Mouse (Mus musculus) thymus, adult 2 months (tissue): ENCODE data around the gene Olfr133. TPM values are rescaled to one million over a fixed set of nuclear protein-coding genes. Genes with fewer than 3 reads are reported as not detected.
"Not testable (repeated sequence)": the region's sequence is repeated elsewhere in the genome, so short reads cannot be mapped to it uniquely, and the experiment has no call there.

Experiments used
- DNase-seq: peaks from one replicate; pipeline ENCODE4 v3.0.0; 2021
- H3K27ac ChIP-seq: fragments of 200-500 bp; 2 replicates; pipeline ENCODE4 v1.5.1; 2012; ENCODE audit warnings: low read length, control low read depth; ENCODE audit not compliant: control insufficient read depth, insufficient read depth
- H3K27me3 ChIP-seq: fragments of 200-500 bp; 2 replicates; pipeline ENCODE4 v1.6.1; 2012; ENCODE audit warnings: mild to moderate bottlenecking, low read length, moderate library complexity, mixed read lengths; ENCODE audit not compliant: control insufficient read depth, insufficient read depth
- H3K36me3 ChIP-seq: fragments of 200-500 bp; 2 replicates; pipeline ENCODE4 v1.6.1; 2012; ENCODE audit warnings: mild to moderate bottlenecking, low read length, moderate library complexity; ENCODE audit not compliant: control insufficient read depth, insufficient read depth
- H3K4me1 ChIP-seq: fragments of 200-500 bp; replicated peaks from 2 replicates; pipeline ENCODE4 v1.6.1; 2012; ENCODE audit warnings: low read length; ENCODE audit not compliant: control insufficient read depth, insufficient read depth
- H3K4me3 ChIP-seq: fragments of 200-500 bp; 2 replicates; pipeline ENCODE4 v1.5.1; 2012; ENCODE audit warnings: mild to moderate bottlenecking, low read length, control low read depth, moderate library complexity; ENCODE audit not compliant: control insufficient read depth, insufficient read depth
- CTCF ChIP-seq: fragments of 200-500 bp; IDR thresholded peaks from 2 replicates; pipeline ENCODE4 v1.5.1; 2012; ENCODE audit warnings: mild to moderate bottlenecking, control low read depth, low read length, moderate library complexity, borderline replicate concordance; ENCODE audit not compliant: control insufficient read depth, poor library complexity, insufficient read depth; ENCODE audit errors: extremely low read depth
- POLR2A ChIP-seq: fragments of 200-500 bp; IDR thresholded peaks from 2 replicates; pipeline ENCODE4 v1.6.1; 2012; ENCODE audit warnings: mild to moderate bottlenecking, low read length, control low read depth, moderate library complexity; ENCODE audit not compliant: control insufficient read depth, poor library complexity, insufficient read depth; ENCODE audit errors: extremely low read depth
- WGBS: fragments of 180-500 bp; shearing (Covaris S2); methylation state at CpG from one replicate; pipeline ENCODE4 v1.1.7; 2018; 5-methylcytosine and 5-hydroxymethylcytosine counted together
- polyA plus RNA-seq: library from polyadenylated mRNA; depleted of rRNA; stranded (reverse); fragments of >200 nt; gene quantifications from 2 replicates; pipeline ENCODE4 v1.2.3, GENCODE M21; 2012; rRNA removed

Olfr133 gene
- polyA plus RNA-seq: not detected in 2 replicates

GRCm38 (mm10) chr17:38144981-38145380, at the start of gene Olfr133:
Gene Olfr133 (plus strand): TSS chr17:38145281.
- no peak for DNase-seq
- Histone ChIP-seq H3K4me3 (no peak within 1 kb of the TSS), H3K27ac (no peak within 1 kb of the TSS), H3K36me3 (no peaks in the 10 kb centered on the region), H3K27me3 (no peaks in the 10 kb centered on the region), H3K4me1 (no peaks in the 10 kb centered on the region)
- TF ChIP-seq CTCF (no peak), POLR2A (no peak)
- 83% methylated on average over 2 of the region's 2 CpGs for WGBS

- H3K4me1 ChIP-seq, H3K36me3 ChIP-seq, H3K27me3 ChIP-seq, DNase-seq, H3K4me3 ChIP-seq, H3K27ac ChIP-seq: not testable (repeated sequence)
- WGBS: 69% methylated on average over 1 of the region's 1 CpGs
Observed at GRCm38 (mm10) chr17:38124199-38124598, 20.9 kb upstream of the Olfr133 start.

- DNase-seq, H3K4me3 ChIP-seq, H3K27ac ChIP-seq, H3K4me1 ChIP-seq, H3K27me3 ChIP-seq, H3K36me3 ChIP-seq: not testable (repeated sequence)
- 80% methylated on average over 3 of the region's 3 CpGs for WGBS
Observed at GRCm38 (mm10) chr17:38125371-38125770, 19.7 kb upstream of the Olfr133 start.

GRCm38 (mm10) chr17:38134426-38134825, 10.7 kb upstream of the Olfr133 start, which contains the start of gene Olfr132:
Gene Olfr132 (minus strand): TSS chr17:38134526.
- Histone ChIP-seq H3K27ac (no peak within 1 kb of the TSS), H3K36me3 (no peaks in the 10 kb centered on the region), H3K27me3 (no peaks in the 10 kb centered on the region), H3K4me3 (no peak within 1 kb of the TSS), H3K4me1 (no peaks in the 10 kb centered on the region)
- WGBS: 78% methylated on average over 1 of the region's 1 CpGs
- DNase-seq: no peak
- no peak for TF ChIP-seq POLR2A
- TF ChIP-seq CTCF: no peak

GRCm38 (mm10) chr17:38171088-38171487, 26.0 kb downstream of the Olfr133 start, which contains the start of gene Olfr134:
Gene Olfr134 (plus strand): TSS chr17:38171388.
- DNase-seq: no peak
- Histone ChIP-seq H3K27me3 (no peaks in the 10 kb centered on the region), H3K27ac (no peak within 1 kb of the TSS), H3K36me3 (no peaks in the 10 kb centered on the region), H3K4me3 (no peak within 1 kb of the TSS), H3K4me1 (no peaks in the 10 kb centered on the region)
- TF ChIP-seq POLR2A (no peak), CTCF (no peak)
- WGBS: 81% methylated on average over 3 of the region's 3 CpGs

Other genes starting within 250 kb of the Olfr133 start
- gene Olfr127, start 244.8 kb upstream of the Olfr133 start, polyA plus RNA-seq: 0.09 TPM in 1 of 2 replicates, not detected in the other
- gene Olfr128, start 224.7 kb upstream of the Olfr133 start, polyA plus RNA-seq: not detected in 2 replicates
- not detected in 2 replicates for gene Olfr761, start 192.2 kb upstream of the Olfr133 start, polyA plus RNA-seq
- gene Olfr129, start 85.2 kb upstream of the Olfr133 start, polyA plus RNA-seq: 0.03 TPM in 1 of 2 replicates, not detected in the other
- gene Olfr130, start 81.4 kb upstream of the Olfr133 start, polyA plus RNA-seq: not detected in 2 replicates
- gene Olfr131, start 56.6 kb upstream of the Olfr133 start, polyA plus RNA-seq: not detected in 2 replicates
- gene Olfr132, start 10.8 kb upstream of the Olfr133 start, polyA plus RNA-seq: not detected in 2 replicates
- not detected in 2 replicates for gene Olfr134, start 26.1 kb downstream of the Olfr133 start, polyA plus RNA-seq
- gene Olfr135, start 59.1 kb downstream of the Olfr133 start, polyA plus RNA-seq: not detected in 2 replicates
- gene Olfr138, start 115.8 kb downstream of the Olfr133 start, polyA plus RNA-seq: not detected in 2 replicates
- not detected in 2 replicates for gene Olfr137, start 162.3 kb downstream of the Olfr133 start, polyA plus RNA-seq
- gene Olfr136, start 184.6 kb downstream of the Olfr133 start, polyA plus RNA-seq: not detected in 2 replicates